Mouse (Mus musculus): ENCODE results near the gene Evi5l. TPM values are rescaled to one million over a fixed set of nuclear protein-coding genes. Genes with fewer than 3 reads are reported as not detected.

The Evi5l gene
- 14.4 and 25.5 TPM in 2 replicates for polyA plus RNA-seq (2016; fragmentation: Nextera tagmentation; extraction: Ambion mirVana)

DNA sequence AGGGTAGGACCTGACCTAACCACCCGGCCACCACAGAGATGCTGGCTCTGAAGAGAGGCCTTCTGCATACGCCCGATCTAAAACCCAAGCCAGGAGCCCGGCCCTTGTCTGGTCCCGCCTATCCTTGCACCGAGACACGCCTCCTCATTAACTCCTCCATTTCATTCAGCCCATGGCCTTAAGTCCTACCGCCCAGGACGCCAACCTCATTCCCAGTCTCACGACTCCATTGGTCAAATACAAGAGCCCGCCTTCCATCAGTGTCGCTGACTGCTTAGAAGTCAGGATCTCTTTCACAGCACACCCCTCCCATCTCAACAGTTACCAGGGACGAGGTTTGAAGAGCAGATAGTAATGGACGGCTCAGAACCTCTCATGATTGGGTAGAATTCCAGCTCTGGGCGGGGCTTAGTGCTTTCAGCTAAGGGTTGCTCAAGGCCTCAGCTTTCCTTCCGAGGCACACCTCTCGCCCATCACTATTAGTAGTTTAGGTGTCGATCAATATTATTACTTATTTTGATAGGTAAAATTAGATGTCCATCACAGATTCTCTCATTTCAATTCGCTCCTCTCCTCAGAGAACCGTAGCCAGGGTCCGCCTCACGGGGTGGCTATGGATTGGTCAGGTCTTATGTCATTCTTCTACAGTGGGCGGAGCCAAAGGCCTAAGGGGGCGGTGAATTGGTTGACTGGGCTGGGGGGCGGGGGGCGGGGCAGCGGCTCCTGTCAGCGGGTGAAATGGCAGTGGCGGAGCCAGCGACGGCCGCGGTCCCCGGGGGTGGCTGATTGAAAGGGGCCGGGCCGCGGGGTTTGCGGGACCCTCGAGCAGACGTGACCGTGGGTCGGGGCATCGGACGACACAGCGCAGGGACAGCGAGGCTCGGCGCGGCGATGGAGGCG, at the start of gene Evi5l:
Evi5l (plus strand) TSS at position 716 of the 900 bp plus-strand sequence.
- under 1% methylated on average over 44 of the region's 51 CpGs for WGBS
- peak within 1 kb of the TSS; percentile 81 for H3K4me3 ChIP-seq
- H3K9me3 ChIP-seq (replicated peaks), result no peaks in the 10 kb centered on the region
- H3K27ac ChIP-seq, result peak within 1 kb of the TSS; percentile 81
- no peaks in the 10 kb centered on the region for H3K36me3 ChIP-seq
- peaks cover 12% of the 10 kb centered on the region for H3K4me1 ChIP-seq
- H3K27me3 ChIP-seq (ENCODE audit: low read depth, poor library complexity, severe bottlenecking), result no peaks in the 10 kb centered on the region
- DNase-seq (ENCODE audit: low spot score), result peak; percentile 95

DNA sequence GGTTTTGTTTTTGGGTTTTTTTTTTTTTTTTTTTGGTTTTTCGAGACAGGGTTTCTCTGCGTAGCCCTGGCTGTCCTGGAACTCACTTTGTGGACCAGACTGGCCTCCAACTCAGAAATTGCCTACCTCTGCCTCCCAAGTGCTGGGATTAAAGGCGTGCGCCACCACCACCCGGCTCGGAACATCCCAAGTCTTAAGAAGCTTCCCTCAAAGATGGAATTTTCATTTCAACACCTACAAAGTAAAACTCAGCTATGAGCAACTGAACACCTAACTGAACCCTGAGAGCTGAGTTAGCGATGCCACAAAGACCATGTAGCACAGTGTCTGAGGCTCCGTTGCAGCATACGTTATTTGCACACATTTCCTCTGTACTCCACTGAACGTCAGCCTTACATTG, 32.6 kb upstream of the Evi5l start, which contains the start of gene Cd209g:
Cd209g (plus strand) TSS at position 301 of the 400 bp plus-strand sequence.
- no peaks in the 10 kb centered on the region for H3K4me1 ChIP-seq
- H3K4me3 ChIP-seq, result no peak within 1 kb of the TSS
- H3K27me3 ChIP-seq (ENCODE audit: low read depth, poor library complexity, severe bottlenecking), result 0 out of 2 replicates have a peak, but pooled peaks cover 5% of the 10 kb centered on the region
- DNase-seq (ENCODE audit: low spot score), result no peak
- no peaks in the 10 kb centered on the region for H3K36me3 ChIP-seq
- 90% methylated on average over 10 of the region's 10 CpGs for WGBS
- H3K9me3 ChIP-seq (replicated peaks), result no peaks in the 10 kb centered on the region
- no peak within 1 kb of the TSS for H3K27ac ChIP-seq

DNA sequence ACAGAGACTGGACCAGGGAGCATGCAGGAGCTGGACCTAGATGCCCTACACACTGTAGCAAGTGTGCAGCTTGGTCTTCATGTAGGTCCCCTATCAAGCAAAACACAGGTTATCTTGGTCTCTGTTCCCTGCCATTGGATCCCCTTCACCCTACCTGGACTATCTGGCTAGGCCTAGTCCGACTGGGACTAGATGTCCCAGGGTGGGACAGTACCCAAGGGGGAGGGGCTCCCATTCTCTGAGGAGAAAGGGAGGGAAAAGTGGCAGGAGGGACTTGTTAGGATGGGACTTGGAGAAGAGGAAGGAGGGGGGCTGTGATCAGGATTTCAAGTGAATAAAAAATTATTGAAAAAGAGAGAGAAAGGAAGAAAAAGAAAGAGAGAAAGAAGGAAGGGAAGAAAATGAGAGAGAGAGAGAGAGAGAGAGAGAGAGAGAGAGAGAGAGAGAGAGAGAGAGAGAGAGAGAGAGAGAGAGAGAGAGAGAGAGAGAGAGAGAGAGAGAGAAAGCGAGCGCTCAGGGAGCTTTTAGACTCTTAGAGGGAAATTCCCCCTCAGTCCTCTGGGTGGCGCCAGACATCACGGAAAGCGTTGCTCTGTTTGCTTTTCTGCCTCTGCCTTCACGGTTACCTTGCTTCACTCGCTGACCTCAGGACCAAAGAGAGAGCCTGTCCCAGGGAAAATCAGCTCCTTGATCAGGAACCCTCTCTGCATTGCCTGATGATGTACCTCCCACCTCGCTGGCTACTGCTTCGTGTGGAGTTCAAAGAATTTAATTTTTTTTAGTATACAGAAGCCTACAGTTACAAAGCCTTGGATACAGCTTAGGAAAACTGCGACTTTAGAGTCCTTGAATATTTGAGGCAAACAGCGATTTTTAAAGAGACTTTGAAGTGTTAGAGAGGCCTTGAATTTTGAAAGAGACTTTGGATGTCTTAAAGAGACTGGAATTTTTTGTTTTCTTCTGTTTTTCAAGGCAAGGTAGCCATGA, 26.4 kb upstream of the Evi5l start:
- peak; percentile 85 for DNase-seq (ENCODE audit: low spot score)
- Histone ChIP-seq H3K4me3 (no peak overlapping the region), H3K4me1 (no peaks in the 10 kb centered on the region), H3K27ac (no peak overlapping the region), H3K27me3 (ENCODE audit: low read depth, poor library complexity, severe bottlenecking) (0 out of 2 replicates have a peak, but pooled peaks cover 5% of the 10 kb centered on the region), H3K36me3 (no peaks in the 10 kb centered on the region), H3K9me3 (replicated peaks) (no peaks in the 10 kb centered on the region)
- 12% methylated on average over 12 of the region's 12 CpGs for WGBS

DNA sequence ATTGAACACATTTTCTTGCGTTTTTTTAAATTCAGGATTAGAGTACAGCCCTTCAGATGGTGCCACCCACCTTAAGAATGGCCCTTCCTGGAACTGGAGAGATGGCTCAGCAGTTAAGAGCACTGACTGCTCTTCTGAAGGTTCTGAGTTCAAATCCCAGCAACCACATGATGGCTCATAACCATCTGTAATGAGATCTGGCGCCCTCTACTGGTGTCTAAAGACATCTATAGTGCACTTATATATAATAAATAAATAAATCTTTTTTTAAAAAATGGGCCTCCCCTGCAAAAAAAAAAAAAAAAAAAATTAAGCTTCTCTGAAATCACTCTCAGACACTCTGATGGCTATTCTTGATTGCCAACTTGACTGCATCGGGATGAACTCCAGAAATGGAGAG, 24.6 kb upstream of the Evi5l start:
- 61% methylated on average over 3 of the region's 3 CpGs for WGBS
- DNase-seq (ENCODE audit: low spot score), result no peak
- 0 out of 2 replicates have a peak, but pooled peaks cover 5% of the 10 kb centered on the region for H3K27me3 ChIP-seq (ENCODE audit: low read depth, poor library complexity, severe bottlenecking)

DNA sequence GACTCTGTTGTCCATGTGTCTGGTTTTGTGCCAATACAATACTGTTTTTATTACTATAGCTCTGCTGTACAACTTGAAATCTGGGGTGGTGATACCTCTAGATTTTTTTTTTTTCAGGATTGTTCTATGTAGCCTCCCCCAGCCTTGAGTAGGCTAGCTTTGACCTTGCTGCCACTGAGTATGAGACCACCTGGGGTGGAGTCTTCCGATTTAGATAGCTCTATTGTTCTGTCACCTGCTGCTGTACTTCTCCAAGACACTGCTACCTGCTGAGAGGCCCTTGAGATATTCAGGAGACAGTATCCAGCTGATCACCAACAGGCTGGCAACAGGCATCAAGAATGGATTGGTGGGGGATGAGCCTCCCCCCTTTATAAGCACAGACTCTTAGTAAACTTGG, 19.1 kb upstream of the Evi5l start:
- 65% methylated on average over 1 of the region's 1 CpGs for WGBS
- H3K27me3 ChIP-seq (ENCODE audit: low read depth, poor library complexity, severe bottlenecking), result no peaks in the 10 kb centered on the region
- no peaks in the 10 kb centered on the region for H3K9me3 ChIP-seq (replicated peaks)
- no peaks in the 10 kb centered on the region for H3K36me3 ChIP-seq
- no peak for DNase-seq (ENCODE audit: low spot score)
- no peaks in the 10 kb centered on the region for H3K4me1 ChIP-seq
- no peak overlapping the region for H3K4me3 ChIP-seq
- no peak overlapping the region for H3K27ac ChIP-seq

More for the DNA sequence above, 24.6 kb upstream of the Evi5l start:
- Histone ChIP-seq H3K4me1 (no peaks in the 10 kb centered on the region), H3K9me3 (replicated peaks) (no peaks in the 10 kb centered on the region), H3K27ac (no peak overlapping the region), H3K36me3 (no peaks in the 10 kb centered on the region), H3K4me3 (no peak overlapping the region)

DNA sequence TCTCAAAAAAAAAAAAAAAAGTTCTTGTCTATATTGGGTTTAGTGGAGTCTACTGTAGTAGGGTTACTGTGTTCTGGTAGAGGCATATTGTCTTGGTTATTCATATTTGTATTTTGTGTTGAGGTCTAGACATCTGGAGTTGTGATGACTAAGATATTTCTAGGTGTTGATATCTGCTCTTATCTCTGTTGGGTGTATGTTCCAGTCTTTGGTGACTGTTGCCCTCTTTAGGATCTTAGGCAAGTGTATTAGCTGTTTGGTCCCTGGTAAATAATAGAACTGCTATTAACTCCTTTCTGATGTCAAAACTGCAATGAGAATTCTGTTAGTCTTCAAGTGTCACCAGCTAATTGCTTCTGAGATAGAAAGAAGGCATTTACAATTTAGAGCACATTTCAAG, 11.5 kb upstream of the Evi5l start:
- Histone ChIP-seq H3K4me1 (no peaks in the 10 kb centered on the region), H3K27me3 (ENCODE audit: low read depth, poor library complexity, severe bottlenecking) (no peaks in the 10 kb centered on the region), H3K36me3 (no peaks in the 10 kb centered on the region), H3K9me3 (replicated peaks) (no peaks in the 10 kb centered on the region), H3K27ac (no peak overlapping the region), H3K4me3 (no peak overlapping the region)
- DNase-seq (ENCODE audit: low spot score), result no peak

DNA sequence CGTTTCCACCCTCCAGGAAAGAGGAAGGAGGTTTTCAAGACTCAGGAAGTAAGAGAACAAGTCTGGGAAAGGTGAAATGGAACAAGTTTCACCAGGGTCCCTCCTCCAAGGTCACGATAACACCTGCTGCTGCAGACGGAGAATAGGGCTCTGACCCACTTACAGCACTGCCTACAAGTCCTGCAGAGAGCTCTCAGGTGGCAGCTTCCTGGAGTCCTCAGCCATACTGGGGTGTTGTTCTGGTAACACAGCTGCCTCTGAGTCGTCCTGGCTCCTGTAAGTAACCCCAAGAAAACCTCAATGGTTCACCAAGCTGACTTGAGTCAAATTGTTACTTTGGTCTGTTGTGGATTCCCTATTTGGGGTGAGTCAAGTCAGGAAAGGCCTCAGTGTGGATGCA, 3.6 kb upstream of the Evi5l start:
- Histone ChIP-seq H3K36me3 (no peaks in the 10 kb centered on the region), H3K27ac (no peak overlapping the region), H3K9me3 (replicated peaks) (no peaks in the 10 kb centered on the region), H3K4me3 (no peak overlapping the region), H3K27me3 (ENCODE audit: low read depth, poor library complexity, severe bottlenecking) (no peaks in the 10 kb centered on the region), H3K4me1 (peaks cover 12% of the 10 kb centered on the region)
- WGBS, result 65% methylated on average over 4 of the region's 4 CpGs
- DNase-seq (ENCODE audit: low spot score), result no peak

DNA sequence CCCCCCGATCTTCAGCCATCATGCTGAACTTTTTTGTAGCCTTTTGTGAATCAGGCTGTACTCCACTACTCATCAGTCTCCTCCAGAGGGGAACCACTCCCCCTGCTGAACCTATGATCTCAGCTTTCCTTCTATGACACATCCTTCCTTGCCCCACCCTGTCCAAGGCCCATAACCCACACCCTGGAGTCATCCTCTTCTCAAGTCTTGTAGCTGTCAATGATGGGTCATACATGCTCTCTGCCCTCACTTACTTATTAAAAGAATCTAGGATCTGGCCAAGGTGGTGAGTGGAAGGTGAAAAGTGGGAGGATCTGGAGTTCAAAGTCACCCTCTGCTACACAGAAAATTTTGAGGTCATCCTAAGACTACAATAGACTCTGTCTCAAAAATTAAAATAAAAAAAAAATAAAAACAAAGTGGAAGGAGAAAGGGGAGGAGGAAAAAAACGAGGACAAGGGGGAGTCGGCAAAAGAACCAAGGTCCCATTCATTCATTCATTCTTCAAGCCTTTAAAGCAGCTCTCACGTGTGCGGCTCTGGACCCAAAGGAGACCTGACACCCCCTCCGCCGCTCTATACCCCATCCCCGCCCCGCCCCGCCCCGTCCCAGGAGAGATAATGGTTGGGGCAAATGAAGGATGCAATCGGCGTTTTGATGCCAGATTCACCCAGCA, 1.1 kb upstream of the Evi5l start:
- Histone ChIP-seq H3K4me1 (peaks cover 12% of the 10 kb centered on the region), H3K27me3 (ENCODE audit: low read depth, poor library complexity, severe bottlenecking) (no peaks in the 10 kb centered on the region), H3K27ac (peak overlapping the region; percentile 81), H3K4me3 (peak overlapping the region; percentile 81), H3K36me3 (no peaks in the 10 kb centered on the region), H3K9me3 (replicated peaks) (no peaks in the 10 kb centered on the region)
- DNase-seq (ENCODE audit: low spot score), result no peak
- 8% methylated on average over 13 of the region's 13 CpGs for WGBS

DNA sequence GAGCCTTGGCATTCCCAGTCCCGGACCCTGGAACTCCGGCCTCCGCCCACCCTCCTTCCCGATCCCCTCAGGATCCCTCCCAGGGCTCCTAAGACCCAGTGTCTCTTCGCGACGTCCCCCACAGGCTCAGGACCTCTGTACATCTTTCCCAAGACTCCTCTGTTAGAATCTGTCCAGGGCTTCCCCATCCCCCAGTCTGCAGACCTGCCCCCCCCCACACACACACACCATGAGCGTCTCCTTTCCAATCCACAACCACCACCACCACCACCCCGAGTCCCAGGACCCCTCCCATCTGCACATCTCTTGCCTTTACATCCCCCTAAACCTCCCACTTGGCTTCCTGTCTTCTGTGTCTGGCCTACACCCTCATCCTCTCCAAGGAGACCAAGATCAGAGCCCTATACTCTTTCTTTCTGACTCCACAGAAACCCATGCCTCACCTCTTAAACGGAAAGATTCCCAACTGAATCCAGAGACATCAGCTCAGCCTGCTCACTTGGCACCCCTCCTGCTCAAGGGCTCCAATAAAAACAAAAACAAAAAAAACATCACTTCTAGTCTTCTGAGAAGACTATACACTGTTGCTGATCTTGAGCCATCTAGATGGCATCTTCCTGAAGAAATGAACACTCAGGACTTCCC, 636 bp downstream of the Evi5l start:
- Histone ChIP-seq H3K4me3 (peak overlapping the region; percentile 81), H3K36me3 (no peaks in the 10 kb centered on the region), H3K9me3 (replicated peaks) (no peaks in the 10 kb centered on the region), H3K27me3 (ENCODE audit: low read depth, poor library complexity, severe bottlenecking) (no peaks in the 10 kb centered on the region), H3K27ac (peak overlapping the region; percentile 80), H3K4me1 (peaks cover 12% of the 10 kb centered on the region)
- no peak for DNase-seq (ENCODE audit: low spot score)
- WGBS, result 12% methylated on average over 10 of the region's 10 CpGs

DNA sequence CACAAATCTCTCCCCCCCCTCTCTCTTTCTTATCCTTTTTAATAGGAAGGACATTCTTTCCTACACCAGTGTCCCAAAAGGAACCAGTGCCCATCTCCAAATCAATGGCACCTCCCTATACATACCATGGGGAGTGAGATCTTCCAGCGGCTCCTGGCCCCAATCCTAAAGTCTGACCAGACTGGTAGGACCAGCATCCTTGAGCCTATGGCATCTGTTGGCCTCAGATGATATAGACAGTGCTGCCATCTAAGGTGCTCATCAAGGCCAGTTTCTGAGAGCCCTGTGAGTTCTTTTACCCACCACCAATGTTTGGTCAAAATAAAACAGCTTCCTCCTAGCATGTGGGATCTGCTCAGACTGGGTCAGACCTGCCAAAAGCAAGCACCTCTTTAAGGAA, 1.6 kb downstream of the Evi5l start:
- H3K36me3 ChIP-seq, result no peaks in the 10 kb centered on the region
- no peaks in the 10 kb centered on the region for H3K27me3 ChIP-seq (ENCODE audit: low read depth, poor library complexity, severe bottlenecking)
- H3K9me3 ChIP-seq (replicated peaks), result no peaks in the 10 kb centered on the region
- WGBS, result 93% methylated on average over 1 of the region's 1 CpGs
- H3K4me1 ChIP-seq, result peaks cover 12% of the 10 kb centered on the region
- no peak overlapping the region for H3K27ac ChIP-seq
- no peak overlapping the region for H3K4me3 ChIP-seq
- no peak for DNase-seq (ENCODE audit: low spot score)

DNA sequence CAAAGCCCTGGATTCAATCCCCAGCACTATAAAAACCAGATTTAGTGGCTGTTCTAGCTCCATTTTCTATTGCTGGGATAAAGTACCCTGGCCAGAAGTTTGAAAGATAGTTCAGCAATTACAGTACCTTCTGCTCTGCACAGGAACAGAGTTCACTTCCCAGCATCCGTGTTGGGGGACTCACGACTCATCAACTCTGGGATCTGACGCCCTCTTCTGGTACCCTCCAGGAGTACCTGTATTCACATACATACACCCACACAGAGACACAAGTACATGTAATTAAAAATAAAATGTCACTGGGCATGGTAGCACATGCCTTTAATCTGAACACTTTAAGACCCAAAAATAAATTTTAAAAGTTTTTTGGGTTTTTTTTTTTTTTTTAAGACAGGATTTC, 6.1 kb downstream of the Evi5l start:
- Histone ChIP-seq H3K4me1 (no peaks in the 10 kb centered on the region), H3K27me3 (ENCODE audit: low read depth, poor library complexity, severe bottlenecking) (no peaks in the 10 kb centered on the region), H3K4me3 (no peak overlapping the region), H3K9me3 (replicated peaks) (no peaks in the 10 kb centered on the region), H3K36me3 (no peaks in the 10 kb centered on the region), H3K27ac (no peak overlapping the region)
- 67% methylated on average over 3 of the region's 3 CpGs for WGBS
- no peak for DNase-seq (ENCODE audit: low spot score)

DNA sequence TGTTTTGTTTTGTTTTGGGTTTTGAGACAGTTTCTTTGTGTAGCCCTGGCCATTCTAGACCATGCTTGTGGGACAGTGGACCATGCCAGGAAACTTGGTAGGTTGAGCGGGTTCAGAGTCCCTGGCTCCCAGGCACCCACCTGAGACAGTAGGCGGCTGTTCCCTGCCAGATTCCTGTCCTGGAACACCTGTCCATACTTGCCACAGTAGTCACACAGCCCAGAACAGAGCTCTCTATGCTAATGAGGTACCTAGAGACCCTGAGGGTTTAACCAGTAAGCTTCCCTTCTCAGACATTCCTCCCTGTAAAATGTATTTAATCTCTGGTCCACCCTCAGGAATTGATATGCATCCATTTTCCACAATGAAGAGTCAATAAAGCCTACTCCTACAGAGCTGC, 7.7 kb downstream of the Evi5l start:
- H3K4me3 ChIP-seq, result no peak overlapping the region
- H3K36me3 ChIP-seq, result no peaks in the 10 kb centered on the region
- DNase-seq (ENCODE audit: low spot score), result no peak
- H3K9me3 ChIP-seq (replicated peaks), result no peaks in the 10 kb centered on the region
- WGBS, result 75% methylated on average over 2 of the region's 2 CpGs
- no peaks in the 10 kb centered on the region for H3K4me1 ChIP-seq
- no peaks in the 10 kb centered on the region for H3K27me3 ChIP-seq (ENCODE audit: low read depth, poor library complexity, severe bottlenecking)
- no peak overlapping the region for H3K27ac ChIP-seq

Measured in limb, embryonic 10.5 days (tissue).